Mouse (Mus musculus) sigmoid colon, adult 10 weeks (tissue): ENCODE results near the gene Olfr291. TPM values are rescaled to one million over a fixed set of nuclear protein-coding genes. Genes with fewer than 3 reads are reported as not detected.

Experiments used
- polyA plus RNA-seq: library from polyadenylated mRNA; stranded (reverse); fragments of 350-450 nt; fragmentation: Illumina TruSeq; extraction: RNeasy Lipid Tissue Mini Kit (QIAGEN cat#74804); gene quantifications from one replicate; pipeline ENCODE4 v1.2.3, GENCODE M21; 2014; ENCODE audit warnings: low read depth, low replicate concordance

Olfr291 gene
- not detected for polyA plus RNA-seq

GRCm38 (mm10) chr7:84853253-84853652 lies at the start of gene Olfr291:
TSS of gene Olfr291 (plus strand) at chr7:84853553.

Other genes starting within 250 kb of the Olfr291 start
- gene Fah, start 246.8 kb upstream of the Olfr291 start, polyA plus RNA-seq, result 1.0 TPM
- gene Zfand6, start 163.6 kb upstream of the Olfr291 start, polyA plus RNA-seq, result 705 TPM
- not detected for gene Vmn2r65, start 110.6 kb downstream of the Olfr291 start, polyA plus RNA-seq
- gene Vmn2r66, start 158.7 kb downstream of the Olfr291 start, polyA plus RNA-seq, result not detected